Mouse (Mus musculus): Measurements from ENCODE around the gene Lama4.

Lama4 gene

DNA sequence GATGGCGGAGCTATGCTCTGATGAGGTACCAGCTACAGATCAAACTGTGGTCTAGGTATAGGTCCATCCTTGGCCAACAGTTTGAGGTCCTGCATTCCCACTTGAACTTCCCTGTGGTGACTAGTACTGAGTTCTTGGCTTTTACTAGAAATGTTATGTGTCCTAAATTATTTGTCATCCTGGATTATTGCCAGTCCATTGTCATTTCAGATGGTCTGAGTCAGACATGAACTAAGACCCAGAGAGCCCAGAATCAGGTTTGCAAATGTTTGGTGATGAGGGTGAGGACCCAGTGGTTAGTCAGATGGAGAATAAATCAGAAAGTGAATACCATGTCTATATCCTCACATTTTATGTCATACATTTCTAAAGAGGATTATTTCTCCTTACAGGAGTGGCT, 192.0 kb downstream of the Lama4 start:
- no peak for DNase-seq (ENCODE audit: low spot score)

- no peak for DNase-seq (ENCODE audit: low spot score)
Measured at GRCm38 (mm10) chr10:39158306-39158705, 193.0 kb downstream of the Lama4 start.
